Mouse (Mus musculus) bone marrow macrophage, adult 2 months (primary cell): ENCODE measurements around the gene Scly.

Source experiments
- CTCF ChIP-seq: IDR thresholded peaks from 2 replicates; pipeline ENCODE4 v1.5.1; 2012; ENCODE audit warnings: low read depth, mild to moderate bottlenecking, low read length, moderate library complexity
- POLR2A ChIP-seq: IDR thresholded peaks from 2 replicates; pipeline ENCODE4 v1.6.1; 2012; ENCODE audit warnings: mild to moderate bottlenecking, low read depth, low read length, borderline replicate concordance

GRCm38 (mm10) chr1:91262508-91262907 is 35.6 kb upstream of the Scly start:
- TF ChIP-seq POLR2A (no peak), CTCF (no peak)
